Mouse (Mus musculus) embryonic fibroblast, embryonic 13.5 days (primary cell): ENCODE measurements at regions not wholly inside any gene's neighbourhood (a gene's known extent, or its start where the extent isn't known, plus 50 kb on each side); places are given as distances from the start of the nearest gene placed in this dataset.

Experiments used
- H3K27ac ChIP-seq: 2 replicates; pipeline ENCODE4 v1.5.1; 2012; ENCODE audit warnings: low read length, control low read depth, inconsistent platforms; ENCODE audit not compliant: insufficient read depth
- H3K4me1 ChIP-seq: 2 replicates; pipeline ENCODE4 v1.6.1; 2011; ENCODE audit warnings: low read length; ENCODE audit not compliant: control insufficient read depth, insufficient read depth
- H3K4me3 ChIP-seq: 2 replicates; pipeline ENCODE4 v1.5.1; 2011; ENCODE audit warnings: mild to moderate bottlenecking, control low read depth, low read length; ENCODE audit not compliant: insufficient read depth
- CTCF ChIP-seq: IDR thresholded peaks from 2 replicates; pipeline ENCODE4 v1.5.1; 2011; ENCODE audit warnings: mild to moderate bottlenecking, control low read depth, low read length, moderate library complexity, borderline replicate concordance; ENCODE audit not compliant: insufficient read depth
- POLR2A ChIP-seq: IDR thresholded peaks from 2 replicates; pipeline ENCODE4 v1.6.1; 2011; ENCODE audit warnings: low read depth, mild to moderate bottlenecking, control low read depth, low read length, moderate library complexity

GRCm38 (mm10) chr1:73702428-73702842 lies 421.8 kb downstream of the Tns1 start:
- Histone ChIP-seq H3K4me1 (no peaks in the 10 kb centered on the region), H3K4me3 (no peak overlapping the region), H3K27ac (no peak overlapping the region)
- no peak for TF ChIP-seq CTCF
- TF ChIP-seq POLR2A = no peak

GRCm38 (mm10) chr1:73693537-73693936 lies 430.7 kb downstream of the Tns1 start:
- no peak overlapping the region for H3K4me3 ChIP-seq
- no peaks in the 10 kb centered on the region for H3K4me1 ChIP-seq
- TF ChIP-seq POLR2A = no peak
- TF ChIP-seq CTCF = no peak
- no peak overlapping the region for H3K27ac ChIP-seq

GRCm38 (mm10) chr1:73685734-73686133 lies 438.5 kb downstream of the Tns1 start:
- TF ChIP-seq POLR2A = no peak
- no peak for TF ChIP-seq CTCF
- Histone ChIP-seq H3K4me1 (peaks cover 4% of the 10 kb centered on the region; the same call in 1 of the 2 replicates), H3K27ac (no peak overlapping the region), H3K4me3 (no peak overlapping the region)

- TF ChIP-seq CTCF (no peak), POLR2A (no peak)
- peaks cover 4% of the 10 kb centered on the region; the same call in 1 of the 2 replicates for H3K4me1 ChIP-seq
- no peak overlapping the region for H3K4me3 ChIP-seq
- no peak overlapping the region for H3K27ac ChIP-seq
Measured at GRCm38 (mm10) chr1:73685066-73685465, 439.2 kb downstream of the Tns1 start.

GRCm38 (mm10) chr1:73684166-73684565 lies 440.1 kb downstream of the Tns1 start:
- TF ChIP-seq POLR2A = no peak
- TF ChIP-seq CTCF = no peak

GRCm38 (mm10) chr1:73683132-73683888 lies 440.9 kb downstream of the Tns1 start:
- no peak overlapping the region for H3K27ac ChIP-seq
- H3K4me1 ChIP-seq = peaks cover 4% of the 10 kb centered on the region; the same call in 1 of the 2 replicates
- H3K4me3 ChIP-seq = no peak overlapping the region
- no peak for TF ChIP-seq POLR2A
- no peak for TF ChIP-seq CTCF

More at GRCm38 (mm10) chr1:73684166-73684565, 440.1 kb downstream of the Tns1 start:
- H3K4me3 ChIP-seq = no peak overlapping the region
- H3K27ac ChIP-seq = no peak overlapping the region
- H3K4me1 ChIP-seq = peaks cover 4% of the 10 kb centered on the region; the same call in 1 of the 2 replicates

GRCm38 (mm10) chr1:73681697-73682096 lies 442.6 kb downstream of the Tns1 start:
- H3K4me3 ChIP-seq = no peak overlapping the region
- H3K4me1 ChIP-seq = peaks cover 4% of the 10 kb centered on the region; the same call in 1 of the 2 replicates
- H3K27ac ChIP-seq = no peak overlapping the region
- TF ChIP-seq CTCF (no peak), POLR2A (no peak)

- TF ChIP-seq POLR2A (no peak), CTCF (no peak)
- H3K4me1 ChIP-seq = peaks cover 4% of the 10 kb centered on the region; the same call in 1 of the 2 replicates
- no peak overlapping the region for H3K4me3 ChIP-seq
- no peak overlapping the region for H3K27ac ChIP-seq
Measured at GRCm38 (mm10) chr1:73680829-73681228, 443.4 kb downstream of the Tns1 start.

GRCm38 (mm10) chr1:73673851-73674235 lies 450.4 kb downstream of the Tns1 start:
- H3K4me3 ChIP-seq = no peak overlapping the region
- H3K4me1 ChIP-seq = no peaks in the 10 kb centered on the region
- TF ChIP-seq CTCF = no peak
- no peak for TF ChIP-seq POLR2A
- no peak overlapping the region for H3K27ac ChIP-seq

- no peaks in the 10 kb centered on the region for H3K4me1 ChIP-seq
- no peak for TF ChIP-seq CTCF
- no peak for TF ChIP-seq POLR2A
Measured at GRCm38 (mm10) chr1:73673191-73673850, 450.9 kb downstream of the Tns1 start.

More at GRCm38 (mm10) chr1:73673191-73673850, 450.9 kb downstream of the Tns1 start:
- Histone ChIP-seq H3K4me3 (no peak overlapping the region), H3K27ac (no peak overlapping the region)
